Mouse (Mus musculus) cerebellum, postnatal 25 days (tissue): ENCODE measurements around the gene Gmip.

ENCODE experiments used
- DNase-seq, 2 experiments: peaks; one replicate each; pipeline ENCODE4 v3.0.0; 2021; ENCODE audit warnings: mixed read lengths in 2 of 2

The Gmip gene

GRCm38 (mm10) chr8:69808094-69808863, at the start of gene Gmip:
Gmip (plus strand) TSS chr8:69808679.
- peak in 1 of 2 experiments; percentile 63 for DNase-seq

GRCm38 (mm10) chr8:69761814-69762445, 46.5 kb upstream of the Gmip start:
- no peak for DNase-seq

- DNase-seq, result no peak
Measured at GRCm38 (mm10) chr8:69771221-69771620, 37.3 kb upstream of the Gmip start.

GRCm38 (mm10) chr8:69772106-69772505, 36.4 kb upstream of the Gmip start:
- no peak for DNase-seq

DNA sequence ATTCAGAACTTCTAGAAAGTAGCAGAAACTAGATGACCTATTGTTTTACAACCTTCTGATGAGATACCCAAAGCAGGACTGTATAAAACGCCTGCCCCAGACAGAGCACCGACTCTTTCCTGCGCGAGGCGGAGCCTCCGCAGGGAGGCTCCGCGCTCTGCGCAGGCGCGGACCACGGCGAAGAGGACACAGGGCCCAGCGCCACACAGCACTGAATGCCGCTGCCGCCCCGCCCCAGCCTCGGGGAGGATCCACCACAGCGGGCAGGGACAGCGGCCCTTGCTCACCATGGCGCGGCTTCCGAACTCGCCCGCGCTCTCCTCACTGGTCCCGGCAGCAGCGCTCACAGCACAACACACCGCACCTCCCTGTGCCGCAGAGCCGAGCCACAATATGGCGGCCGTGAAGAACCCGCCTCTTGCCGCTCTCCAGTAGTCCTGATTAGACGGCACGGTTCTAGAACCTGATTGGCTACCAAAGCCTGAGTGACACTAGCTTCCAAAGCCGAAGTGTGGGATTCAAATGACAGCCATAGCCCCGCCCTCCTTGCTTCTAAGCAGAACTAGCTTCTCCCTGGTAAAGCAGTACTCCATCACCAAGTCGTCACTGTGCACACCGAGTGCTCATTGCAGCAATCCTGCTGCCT, 33.9 kb upstream of the Gmip start, which contains the start of gene Gm20422:
Gene Gm20422 (minus strand): TSS at position 384 of the 646 bp plus-strand sequence.
- DNase-seq, result peak; percentile 90 to 91

DNA sequence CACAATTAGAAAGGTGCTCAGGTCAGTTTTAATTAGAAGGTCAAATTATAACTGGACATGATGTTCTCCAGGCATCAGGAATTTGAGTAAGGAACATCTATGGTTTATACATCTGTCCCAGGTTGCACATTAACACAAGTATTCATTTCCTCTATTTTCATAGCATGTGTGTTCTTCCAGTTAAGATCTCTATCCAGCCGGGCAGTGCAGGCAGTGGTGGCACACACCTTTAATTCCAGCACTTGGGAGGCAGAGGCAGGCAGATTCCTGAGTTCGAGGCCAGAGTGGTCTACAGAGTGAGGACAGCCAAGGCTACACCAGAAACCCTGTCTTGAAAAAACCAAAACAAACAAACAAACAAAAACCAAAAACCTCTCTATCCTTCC, 33.3 kb upstream of the Gmip start:
- no peak for DNase-seq

GRCm38 (mm10) chr8:69777111-69777510, 31.4 kb upstream of the Gmip start:
- DNase-seq, result no peak

GRCm38 (mm10) chr8:69789105-69789504, 19.4 kb upstream of the Gmip start:
- DNase-seq, result no peak

- DNase-seq, result peak in 1 of 2 experiments; percentile 2
Measured at GRCm38 (mm10) chr8:69789731-69790130, 18.7 kb upstream of the Gmip start.

DNA sequence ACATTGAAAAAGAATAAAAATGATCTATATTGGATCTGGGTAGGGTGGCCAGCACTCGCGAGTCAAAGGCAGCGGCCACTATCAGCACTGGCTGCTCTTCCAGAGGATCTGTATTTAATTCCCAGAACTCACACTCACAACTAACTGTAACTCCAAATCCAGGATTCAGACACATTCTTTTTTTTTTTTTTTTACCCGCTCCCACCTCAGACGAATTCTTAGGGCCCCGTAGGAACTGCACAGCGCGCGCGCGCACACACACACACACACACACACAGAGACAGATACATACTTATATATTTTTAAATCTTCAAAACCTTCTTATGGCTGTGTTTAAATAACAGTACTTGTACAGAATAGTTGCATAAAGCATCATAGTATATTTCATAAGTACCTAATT, 18.1 kb upstream of the Gmip start:
- DNase-seq, result peak in 1 of 2 experiments; percentile 22

- peak; percentile 91 to 93 for DNase-seq
Measured at GRCm38 (mm10) chr8:69790773-69791367, 17.6 kb upstream of the Gmip start, which contains the start of the genes Atp13a1 and Zfp866. Atp13a1 (plus strand) TSS chr8:69791163. Zfp866 (minus strand) TSS chr8:69791178.

DNA sequence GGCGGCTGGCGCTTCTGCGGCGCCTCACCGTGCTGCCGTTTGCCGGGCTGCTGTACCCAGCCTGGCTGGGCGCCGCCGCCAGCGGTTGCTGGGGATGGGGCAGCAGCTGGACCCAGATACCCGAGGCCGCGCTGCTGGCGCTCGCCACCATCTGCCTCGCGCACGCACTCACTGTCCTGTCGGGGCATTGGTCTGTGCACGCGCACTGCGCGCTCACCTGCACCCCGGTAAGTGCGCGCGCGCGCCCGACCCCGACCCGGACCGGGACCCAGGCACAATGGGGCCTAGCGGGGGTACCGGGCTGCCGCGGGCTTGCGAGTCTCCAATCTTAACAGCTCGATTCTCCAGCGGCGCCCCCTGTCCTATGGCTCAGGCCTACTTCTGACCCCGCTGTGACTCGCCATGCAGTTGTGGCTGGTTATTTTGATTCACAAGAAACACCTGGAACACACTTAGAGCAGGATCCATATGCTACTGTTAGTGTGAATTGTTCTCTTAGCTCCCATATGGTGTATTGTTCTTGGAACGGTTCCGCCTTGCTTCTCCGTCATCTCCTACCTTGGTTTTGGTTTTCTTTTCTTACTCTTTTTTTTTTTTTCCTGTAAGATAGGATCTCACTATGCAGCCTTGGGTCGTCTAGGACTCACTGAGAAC, 16.9 kb upstream of the Gmip start:
- peak in 1 of 2 experiments; percentile 66 for DNase-seq

GRCm38 (mm10) chr8:69793666-69794065, 14.8 kb upstream of the Gmip start:
- no peak for DNase-seq

GRCm38 (mm10) chr8:69794096-69794495, 14.4 kb upstream of the Gmip start:
- DNase-seq, result no peak

GRCm38 (mm10) chr8:69794901-69795300, 13.6 kb upstream of the Gmip start:
- no peak for DNase-seq

DNA sequence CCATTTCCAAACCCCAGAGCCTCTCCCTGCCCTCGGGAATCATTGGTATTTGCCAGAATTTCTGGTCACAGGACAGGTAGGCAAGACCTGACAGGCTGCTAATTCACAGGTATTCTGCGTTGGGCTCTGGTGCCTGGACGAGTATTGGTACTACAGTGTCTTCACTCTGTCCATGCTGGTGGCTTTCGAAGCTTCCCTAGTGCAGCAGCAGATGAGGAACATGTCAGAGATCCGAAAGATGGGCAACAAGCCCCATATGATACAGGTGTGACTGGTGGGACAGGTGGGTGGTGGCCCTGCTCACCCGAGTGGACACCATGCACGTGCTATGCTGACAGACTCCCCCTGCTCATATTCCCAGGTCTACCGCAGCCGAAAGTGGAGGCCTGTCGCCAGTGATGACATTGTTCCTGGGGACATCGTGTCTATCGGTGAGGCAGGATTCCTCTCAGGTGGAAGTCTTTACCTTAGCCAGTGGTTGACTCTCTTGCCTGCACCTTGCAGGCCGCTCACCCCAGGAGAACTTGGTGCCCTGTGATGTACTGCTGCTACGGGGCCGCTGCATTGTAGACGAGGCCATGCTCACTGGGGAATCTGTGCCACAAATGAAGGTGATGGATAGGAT, 11.6 kb upstream of the Gmip start:
- no peak for DNase-seq

DNA sequence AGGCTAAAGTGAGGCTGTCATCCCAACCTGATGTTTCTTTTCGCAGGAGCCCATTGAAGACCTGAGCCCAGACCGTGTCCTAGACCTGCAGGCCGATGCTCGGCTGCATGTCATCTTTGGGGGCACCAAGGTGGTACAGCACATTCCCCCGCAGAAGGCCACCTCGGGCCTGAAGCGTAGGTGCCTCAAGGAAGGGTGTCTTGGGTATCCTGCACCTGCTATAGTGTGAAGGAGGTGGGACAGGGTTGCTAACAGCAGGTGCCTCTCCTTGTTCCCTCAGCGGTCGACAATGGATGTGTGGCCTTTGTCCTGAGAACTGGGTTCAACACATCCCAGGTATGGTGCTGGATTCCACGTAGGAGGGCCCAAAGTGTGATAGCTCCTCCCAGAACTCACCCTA, 10.8 kb upstream of the Gmip start:
- no peak for DNase-seq

GRCm38 (mm10) chr8:69799261-69799660, 9.2 kb upstream of the Gmip start:
- DNase-seq, result no peak

DNA sequence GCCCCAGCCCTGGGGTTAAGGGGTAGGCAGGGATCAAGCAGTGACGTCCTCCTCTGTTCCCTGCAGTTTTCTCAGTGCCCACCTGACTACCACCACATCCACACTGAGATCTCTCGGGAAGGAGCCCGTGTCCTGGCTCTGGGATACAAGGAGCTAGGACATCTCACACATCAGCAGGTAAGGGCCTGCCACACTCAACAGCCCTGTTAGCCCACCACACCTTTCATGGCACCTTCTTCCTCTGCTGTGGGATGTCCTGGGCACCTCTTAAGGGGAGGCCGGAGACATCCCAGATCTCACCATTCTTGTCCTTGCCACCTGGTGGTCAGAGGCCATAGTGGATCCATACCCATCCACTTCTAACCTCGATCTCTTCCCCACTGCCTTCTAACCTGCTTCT, 8.5 kb upstream of the Gmip start:
- no peak for DNase-seq

DNA sequence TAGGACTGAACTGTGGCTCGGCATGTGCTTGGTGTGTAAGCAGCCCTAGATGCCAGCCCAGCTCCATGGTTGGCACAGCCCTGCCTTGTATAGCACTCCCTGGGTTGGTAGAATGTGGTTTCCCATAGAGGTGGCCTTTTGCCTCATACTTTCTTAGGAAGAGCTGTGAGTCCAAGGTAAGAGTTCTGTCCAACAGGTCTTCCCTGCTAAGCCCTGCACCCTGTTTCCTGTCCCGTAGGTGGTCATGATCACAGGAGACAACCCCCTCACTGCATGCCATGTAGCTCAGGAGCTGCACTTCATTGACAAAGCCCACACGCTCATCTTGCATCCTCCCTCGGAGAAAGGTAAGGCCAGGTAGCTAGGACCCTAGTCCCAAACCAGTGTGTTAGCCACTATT, 6.7 kb upstream of the Gmip start:
- peak in 1 of 2 experiments; percentile 2 for DNase-seq

DNA sequence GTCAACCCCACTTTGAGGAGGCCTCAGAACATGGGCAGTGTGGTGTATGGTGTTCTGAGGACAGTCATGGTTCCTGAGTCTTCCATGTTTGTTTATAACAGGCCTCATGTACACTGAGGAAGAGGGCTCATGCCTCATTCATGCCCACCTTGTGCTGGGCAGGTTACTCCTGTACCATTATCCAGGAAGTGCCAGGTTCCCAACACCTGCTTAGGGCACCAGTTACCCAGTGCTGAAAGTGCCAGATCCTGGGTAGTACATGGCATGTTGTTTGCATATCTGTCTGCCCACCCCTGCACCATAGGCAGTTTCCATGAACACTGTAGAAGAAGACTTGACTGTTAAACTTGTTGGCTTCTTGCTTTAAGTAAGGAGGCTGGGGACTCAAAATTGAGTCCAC, 6.3 kb upstream of the Gmip start:
- peak in 1 of 2 experiments; percentile 2 for DNase-seq

DNA sequence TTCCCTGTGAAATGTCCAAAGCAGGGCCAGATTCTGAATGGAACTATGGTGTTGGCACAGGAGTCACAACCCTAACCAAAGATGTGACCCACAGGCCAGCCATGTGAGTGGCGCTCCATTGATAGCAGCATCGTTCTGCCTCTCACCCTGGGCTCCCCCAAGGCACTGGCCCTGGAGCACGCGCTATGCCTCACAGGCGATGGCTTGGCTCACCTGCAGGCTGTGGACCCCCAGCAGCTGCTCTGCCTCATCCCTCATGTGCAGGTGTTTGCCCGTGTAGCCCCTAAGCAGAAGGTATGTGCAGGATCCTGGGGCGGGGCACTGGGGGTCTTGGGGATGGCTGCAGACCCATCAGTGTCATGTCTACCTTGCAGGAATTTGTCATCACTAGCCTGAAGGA, 5.1 kb upstream of the Gmip start:
- DNase-seq, result peak in 1 of 2 experiments; percentile 4
